Mouse (Mus musculus): Measurements from ENCODE around the gene Chd6.

GRCm38 (mm10) chr2:160905301-160905700, 203.6 kb downstream of the Chd6 start:
- TF ChIP-seq CTCF (IDR thresholded peaks at IDR 0.05; ENCODE audit: control insufficient read depth, insufficient read depth, low read length) = no peak
- TF ChIP-seq POLR2A (IDR thresholded peaks at IDR 0.05; ENCODE audit: borderline replicate concordance, control insufficient read depth, low read depth, low read length) = no peak

Measured in bone marrow, adult 2 months (tissue).